Mouse (Mus musculus) heart, adult 18-20 months (tissue): Measurements from ENCODE around the gene Gm15093. TPM values are rescaled to one million over a fixed set of nuclear protein-coding genes. Genes with fewer than 3 reads are reported as not detected.
"Not testable (repeated sequence)": the region's sequence is repeated elsewhere in the genome, so short reads cannot be mapped to it uniquely, and the experiment has no call there.

Source experiments
- DNase-seq, 2 experiments: peaks; one replicate each; pipeline ENCODE4 v3.0.0; 2021 to 2022; ENCODE audit warnings: mixed read lengths in 1 of 2
- long read RNA-seq, 2 experiments: library from polyadenylated mRNA; stranded (forward); transcript quantifications; one replicate each; pipeline ENCODE4 v2.0.0; 2021
- total RNA-seq, 2 experiments: library from RNA; stranded (reverse); gene quantifications; 2 replicates each; pipeline ENCODE4 v1.2.3; 2021

The Gm15093 gene
- total RNA-seq, result not detected
- long read RNA-seq, experiment 1, result 0 reads
- long read RNA-seq, experiment 2, result 0 reads

- not testable (repeated sequence) for DNase-seq
Observed at GRCm38 (mm10) chrX:149272077-149272476, at the start of gene Gm15093. Gm15093 (plus strand) TSS chrX:149272377.

Other genes starting within 250 kb of the Gm15093 start
- gene Ott, start 198.1 kb upstream of the Gm15093 start, total RNA-seq, result not detected
- gene Gm15085, start 175.2 kb downstream of the Gm15093 start, total RNA-seq, result not detected